Mouse (Mus musculus): Measurements from ENCODE around the gene Aff1.

The Aff1 gene

DNA sequence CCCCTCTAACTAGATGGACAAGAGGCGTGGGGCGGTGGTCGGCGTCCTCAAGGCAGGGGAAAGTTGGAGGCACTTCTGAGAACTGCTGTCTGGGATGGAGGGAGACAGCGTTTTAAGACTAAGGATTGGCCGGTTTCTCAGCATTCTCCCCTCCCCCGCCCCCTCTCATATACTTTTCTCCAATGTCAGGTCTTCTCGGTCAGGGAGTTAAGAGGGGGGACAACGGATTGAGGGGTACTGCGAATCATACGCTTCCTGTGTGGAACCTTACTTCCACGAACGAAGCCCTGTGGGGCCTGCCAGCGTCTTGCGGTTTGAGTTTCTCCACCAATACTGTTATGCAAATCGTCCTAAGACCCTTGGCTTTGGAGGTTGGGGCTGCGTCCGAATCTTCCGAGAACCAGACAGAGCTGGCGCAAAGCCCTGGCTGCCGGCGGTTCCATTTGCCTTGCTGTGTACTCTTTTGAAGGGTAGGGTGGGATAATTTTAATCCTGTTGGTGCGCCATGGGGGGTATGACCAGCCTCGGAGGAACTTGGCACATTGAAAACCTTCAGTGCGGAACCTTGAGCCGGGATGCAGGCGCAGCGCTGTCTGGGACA is 967 bp downstream of the Aff1 start:
- DNase-seq, result peak; percentile 41 to 55

DNA sequence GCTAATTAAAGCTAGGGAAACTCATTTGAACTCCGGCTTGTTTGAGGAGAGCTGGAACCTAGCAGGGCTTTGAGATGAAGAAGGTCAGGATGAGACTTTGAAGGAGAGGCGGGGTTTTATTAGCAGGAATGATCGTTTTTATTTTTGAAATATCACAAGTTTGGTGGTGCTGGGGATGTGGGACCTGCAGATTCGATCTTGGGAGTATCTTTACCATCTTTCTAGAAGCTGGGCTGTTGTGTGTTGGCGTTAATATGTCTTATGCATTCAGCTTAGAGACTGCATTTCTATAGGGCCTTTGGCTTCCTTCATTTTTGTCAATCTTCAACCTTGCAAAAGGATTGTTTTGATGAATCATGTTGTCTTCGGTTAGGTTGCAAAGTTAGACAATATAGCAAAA is 1.9 kb downstream of the Aff1 start:
- no peak for DNase-seq

DNA sequence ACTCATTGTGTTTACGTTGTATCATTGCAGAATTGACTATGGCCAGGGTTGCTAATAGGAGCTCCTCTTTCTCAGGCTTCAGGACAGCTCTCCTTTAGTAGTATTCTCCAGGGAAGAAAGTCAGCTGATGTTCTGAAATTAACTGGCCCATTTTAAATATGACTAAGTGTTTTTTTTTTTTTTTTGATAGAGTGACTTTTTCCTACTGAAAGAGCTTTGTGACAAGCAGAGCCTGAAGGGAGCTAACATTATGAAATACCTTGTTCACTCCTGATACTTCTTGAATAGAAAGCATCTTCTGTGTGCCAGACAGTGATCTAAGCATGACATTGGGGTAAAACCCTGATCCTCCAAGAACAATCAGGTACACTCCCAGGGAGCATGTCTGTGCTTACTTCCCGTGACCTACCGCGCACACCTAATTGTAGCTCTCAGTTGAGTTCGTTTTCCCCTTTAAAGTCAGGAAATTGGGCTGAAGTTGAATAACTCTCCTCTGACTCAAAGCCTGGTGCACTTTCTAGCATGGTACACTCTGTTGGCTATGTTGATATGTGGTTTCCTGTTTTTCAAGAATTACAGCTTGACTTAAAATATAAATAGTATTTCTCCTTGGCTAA is 5.8 kb downstream of the Aff1 start:
- no peak for DNase-seq

DNA sequence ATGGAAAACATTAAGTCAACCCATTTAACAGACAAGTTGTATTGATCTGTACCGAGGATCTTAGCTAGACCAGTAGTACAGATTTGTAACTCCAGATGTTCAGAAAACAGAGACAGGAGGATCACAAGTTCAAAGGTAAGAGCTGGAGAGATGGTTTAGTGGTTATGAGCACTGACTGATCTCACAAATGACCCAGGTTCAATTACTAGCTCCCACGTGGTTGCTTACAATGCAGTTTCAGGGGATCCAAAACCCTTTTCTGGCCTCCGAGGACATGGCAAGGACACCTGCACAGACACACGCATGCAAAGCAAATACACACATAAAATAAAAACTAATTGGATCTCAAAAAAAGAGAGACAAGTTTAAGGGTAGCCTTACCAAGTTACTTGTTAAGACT is 6.4 kb downstream of the Aff1 start:
- no peak for DNase-seq

DNA sequence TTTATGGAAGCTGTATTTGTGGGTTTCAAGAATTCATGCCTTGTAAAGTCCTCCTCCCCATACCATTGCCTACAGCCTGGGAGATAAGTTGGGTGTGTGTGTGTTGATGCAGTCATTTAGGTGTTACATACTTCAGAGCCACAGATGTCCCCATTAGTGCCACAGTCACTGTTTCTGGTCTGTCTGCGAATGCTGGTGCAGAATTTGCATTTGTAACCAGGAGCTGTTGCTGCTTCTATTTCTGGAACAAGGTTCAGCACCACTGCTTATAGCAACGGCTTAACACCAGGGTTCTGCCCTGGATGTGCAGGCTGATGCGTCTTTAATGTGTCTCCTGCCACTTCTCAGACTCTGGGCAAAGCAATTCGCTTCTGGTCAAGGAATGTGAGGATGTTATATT is 7.4 kb downstream of the Aff1 start:
- no peak for DNase-seq

DNA sequence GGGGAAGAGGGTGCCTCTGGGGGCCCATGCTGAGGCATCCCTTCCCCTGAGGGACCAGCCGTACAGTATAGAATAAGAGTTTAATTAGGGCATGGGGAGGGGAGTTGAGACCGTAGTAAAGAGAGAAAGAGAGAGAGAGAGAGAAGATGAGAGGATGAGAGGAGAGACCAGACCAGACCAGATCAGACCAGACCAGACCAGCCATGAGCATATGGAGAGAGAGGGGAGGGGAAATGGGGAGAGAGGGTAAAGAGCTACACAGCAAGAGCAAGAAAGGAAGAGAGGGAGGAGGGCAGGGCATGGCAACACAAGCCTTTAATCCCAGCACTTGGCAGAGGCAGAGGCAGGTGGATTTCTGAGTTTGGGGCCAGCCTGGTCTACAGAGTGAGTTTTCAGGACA is 8.5 kb downstream of the Aff1 start:
- DNase-seq, result no peak

DNA sequence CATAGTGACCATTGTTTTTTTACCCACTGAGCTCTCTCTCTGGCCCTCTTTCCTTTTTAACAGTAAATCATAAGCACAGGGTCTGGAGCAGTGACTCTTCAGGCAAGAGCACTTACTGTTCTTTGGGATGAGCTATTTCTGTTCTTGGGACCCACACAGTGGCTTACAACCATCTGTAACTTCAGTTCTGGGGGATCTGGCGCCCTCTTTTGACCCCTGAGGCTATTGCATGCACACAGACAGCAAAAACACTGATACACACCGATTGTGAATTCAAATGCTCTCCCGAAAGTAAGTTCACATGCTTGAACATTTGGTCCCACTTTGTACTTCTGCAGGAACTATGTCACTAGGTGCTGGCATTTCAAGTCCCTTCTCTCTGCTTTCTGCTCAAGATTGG is 9.3 kb downstream of the Aff1 start:
- no peak for DNase-seq

DNA sequence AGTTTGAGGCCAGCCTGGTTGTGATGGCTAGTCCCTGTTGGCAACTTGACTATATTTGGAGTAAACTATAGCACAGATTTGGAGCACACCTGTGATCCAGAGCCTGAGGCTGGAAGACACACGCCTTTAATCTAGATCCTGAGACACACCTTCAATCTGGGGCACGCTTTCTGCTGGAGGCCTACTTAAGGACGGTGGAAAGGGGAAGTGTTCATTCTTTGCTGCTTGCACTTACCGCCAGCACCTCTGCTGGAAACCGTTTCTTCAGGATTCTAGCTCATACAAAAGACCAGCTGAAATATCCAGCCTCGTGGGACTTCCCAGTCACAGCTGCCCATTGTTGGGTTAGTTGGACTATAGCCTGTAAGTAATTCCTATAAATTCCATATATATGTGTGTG is 10.4 kb downstream of the Aff1 start:
- DNase-seq, result no peak

DNA sequence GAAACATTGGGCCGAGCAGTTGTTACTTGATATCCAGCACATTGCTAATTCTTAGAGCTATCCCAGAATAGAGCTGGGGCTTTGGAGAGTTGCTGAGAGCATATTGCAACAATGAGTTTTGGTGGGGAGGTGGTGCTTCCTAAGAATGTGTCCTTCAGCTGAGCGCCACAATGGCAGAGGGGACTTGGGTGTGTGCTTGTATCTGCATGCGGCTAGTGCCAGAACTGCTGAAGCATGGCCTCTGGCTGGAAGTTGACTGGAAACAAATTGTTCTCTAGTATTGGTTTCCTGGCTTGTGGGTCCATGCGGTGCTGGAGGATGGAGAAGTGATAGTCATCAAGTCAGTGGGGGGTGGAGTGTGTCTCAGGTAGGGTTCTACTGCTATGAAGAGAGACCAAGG is 13.2 kb downstream of the Aff1 start:
- DNase-seq, result no peak

DNA sequence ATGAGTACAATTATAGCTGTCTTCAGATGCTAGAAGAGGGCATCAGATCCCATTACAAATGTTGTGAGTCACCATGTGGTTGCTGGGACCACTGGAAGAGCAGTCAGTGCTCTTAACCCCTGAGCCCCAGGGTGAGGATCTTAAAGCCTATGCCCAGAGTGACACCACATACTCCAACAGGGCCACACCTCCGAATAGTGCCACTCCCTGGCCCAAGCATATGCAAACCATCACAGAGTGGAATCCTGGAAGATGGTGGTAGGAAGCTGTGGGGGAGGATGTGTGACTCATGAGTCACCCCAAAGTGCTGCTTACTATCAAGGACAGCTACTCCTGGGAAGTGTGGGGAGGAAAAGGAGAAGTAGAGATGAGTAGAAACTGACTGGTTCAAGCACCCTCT is 13.7 kb downstream of the Aff1 start:
- no peak for DNase-seq

DNA sequence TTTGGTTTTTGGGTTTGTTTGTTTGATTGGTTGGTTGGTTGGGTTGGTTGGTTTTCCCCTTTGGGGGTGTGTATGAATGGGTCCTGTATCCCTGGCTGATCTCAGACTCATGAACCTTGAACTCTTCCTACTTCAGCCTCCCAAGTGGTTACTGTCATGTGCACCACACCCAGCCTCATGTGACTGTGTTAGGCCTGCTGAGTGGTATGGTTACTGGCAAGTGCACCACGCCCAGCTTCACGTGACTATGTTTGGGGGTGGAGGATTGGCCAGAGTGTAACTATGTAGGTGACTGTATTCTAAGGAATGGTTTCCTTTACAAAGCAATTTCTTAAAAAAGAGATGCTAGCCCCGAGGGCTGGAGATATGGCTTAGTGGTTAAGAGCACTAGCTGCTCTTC is 16.9 kb downstream of the Aff1 start:
- no peak for DNase-seq

DNA sequence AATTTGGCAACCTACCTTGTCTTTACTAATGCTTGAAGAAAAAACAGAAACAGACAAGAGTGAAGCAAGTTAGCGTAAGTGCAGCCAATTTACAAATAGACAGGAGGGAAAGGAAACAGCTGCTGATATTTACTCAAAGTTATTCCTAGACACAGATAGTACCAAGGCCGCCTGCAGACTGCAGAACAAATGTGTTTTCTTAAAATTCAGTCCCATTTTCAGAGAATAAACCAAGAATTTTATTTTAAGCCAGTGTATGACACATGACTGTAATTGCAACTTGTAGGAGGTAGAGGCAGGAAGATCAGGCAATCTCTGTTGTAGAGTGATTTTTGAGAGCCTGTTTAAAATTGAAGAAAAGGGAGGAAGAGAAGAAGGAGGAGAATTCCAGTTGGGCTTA is 19.7 kb downstream of the Aff1 start:
- DNase-seq, result no peak

DNA sequence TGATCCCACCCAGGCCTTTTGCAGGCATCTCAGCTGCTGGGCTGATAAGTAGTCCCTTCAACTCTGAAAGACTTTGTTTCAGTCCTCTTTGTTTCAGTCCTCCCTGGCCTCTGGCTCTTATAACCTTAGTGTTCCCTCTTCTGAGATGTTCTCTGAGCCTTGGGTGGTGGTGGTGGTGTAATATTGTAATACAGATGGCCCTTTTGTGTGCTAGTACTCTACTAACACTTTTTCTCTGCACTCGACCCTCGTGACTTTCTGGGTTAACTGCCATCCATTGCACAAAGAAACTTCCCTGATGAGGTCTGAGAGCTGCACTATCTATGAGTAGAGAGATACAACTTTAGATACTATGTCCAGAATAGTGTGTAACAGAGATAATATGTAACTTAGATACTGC is 21.2 kb downstream of the Aff1 start:
- no peak for DNase-seq

DNA sequence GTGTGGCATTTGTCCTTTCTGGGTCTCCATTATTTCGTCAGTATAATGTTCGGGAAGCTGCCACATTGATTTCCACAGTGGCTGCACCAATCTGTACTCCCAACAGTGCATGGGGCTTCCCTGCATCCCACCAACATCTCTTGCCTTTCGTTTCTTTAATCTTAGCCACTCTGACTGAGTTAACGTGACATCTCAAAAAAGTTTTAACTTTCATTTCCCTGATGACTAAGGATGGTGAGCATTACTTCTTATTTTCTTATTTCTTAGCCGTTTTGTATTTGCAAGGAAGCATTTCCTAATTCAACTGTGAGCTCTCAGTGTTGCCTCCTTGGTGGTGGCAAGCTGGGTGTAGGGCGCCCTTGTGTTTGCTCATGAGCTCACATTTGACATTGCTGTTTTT is 22.8 kb downstream of the Aff1 start:
- no peak for DNase-seq

DNA sequence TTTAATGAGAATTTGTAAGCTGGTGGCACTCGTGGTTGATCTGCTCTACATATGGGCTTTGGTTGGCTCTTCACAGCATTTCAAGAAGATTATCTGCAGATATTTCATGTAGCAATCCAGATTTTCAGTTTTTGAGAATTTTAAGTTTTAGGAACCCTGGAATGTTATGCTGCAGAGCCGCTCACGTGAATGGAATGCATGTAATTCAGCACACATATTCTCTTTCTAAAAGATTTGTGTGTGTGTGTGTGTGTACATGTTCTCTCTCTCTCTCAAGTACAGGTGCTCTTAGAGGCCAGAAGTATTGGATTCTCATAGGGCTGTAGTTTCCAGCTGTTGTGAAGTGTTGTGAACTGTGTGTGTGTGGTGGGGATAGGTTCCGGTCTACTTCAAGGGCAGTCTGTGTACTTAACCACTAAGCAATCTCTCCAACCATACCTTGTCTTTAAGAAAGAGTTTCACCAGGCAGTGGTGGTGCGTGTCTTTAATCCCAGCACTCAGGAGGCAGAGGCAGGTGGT is 24.7 kb downstream of the Aff1 start:
- DNase-seq, result no peak

DNA sequence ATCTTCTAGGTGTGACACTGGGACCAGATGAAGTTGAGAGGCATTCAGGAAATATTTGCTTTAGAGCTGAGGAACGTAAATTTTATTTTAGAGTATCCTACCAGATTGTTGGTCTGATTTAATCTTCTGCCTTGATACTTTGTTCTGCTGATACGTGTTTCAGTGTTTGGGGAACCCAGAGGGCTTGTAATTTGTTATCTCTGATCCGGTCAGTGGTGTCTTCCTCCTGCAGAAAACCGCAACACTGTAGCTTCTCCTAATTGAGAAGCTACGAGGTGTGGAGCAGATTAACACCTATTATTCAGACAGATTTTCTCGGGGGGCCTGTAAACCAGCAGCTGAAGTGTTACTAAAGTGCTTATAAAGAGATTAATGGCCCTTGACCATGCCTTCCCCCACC is 27.0 kb downstream of the Aff1 start:
- DNase-seq, result no peak

DNA sequence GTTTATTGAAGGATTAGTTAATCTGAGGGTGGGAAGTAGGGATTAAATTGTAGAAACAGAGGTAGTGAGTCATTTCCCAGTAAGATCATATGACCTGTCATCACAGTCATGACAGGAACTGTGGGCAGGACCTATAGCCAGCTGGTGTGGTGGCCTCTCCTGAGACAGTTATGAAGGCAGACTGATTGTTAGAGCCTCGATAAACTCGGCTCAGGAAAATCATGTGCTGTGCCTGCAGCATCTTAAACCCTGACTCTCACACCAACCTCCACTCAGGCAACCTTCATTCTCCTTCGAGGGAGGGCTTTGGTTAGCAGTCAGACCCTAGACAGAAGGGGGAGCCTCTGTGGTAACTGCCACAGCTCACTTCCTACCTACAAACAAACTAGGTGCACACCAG is 27.7 kb downstream of the Aff1 start:
- no peak for DNase-seq

DNA sequence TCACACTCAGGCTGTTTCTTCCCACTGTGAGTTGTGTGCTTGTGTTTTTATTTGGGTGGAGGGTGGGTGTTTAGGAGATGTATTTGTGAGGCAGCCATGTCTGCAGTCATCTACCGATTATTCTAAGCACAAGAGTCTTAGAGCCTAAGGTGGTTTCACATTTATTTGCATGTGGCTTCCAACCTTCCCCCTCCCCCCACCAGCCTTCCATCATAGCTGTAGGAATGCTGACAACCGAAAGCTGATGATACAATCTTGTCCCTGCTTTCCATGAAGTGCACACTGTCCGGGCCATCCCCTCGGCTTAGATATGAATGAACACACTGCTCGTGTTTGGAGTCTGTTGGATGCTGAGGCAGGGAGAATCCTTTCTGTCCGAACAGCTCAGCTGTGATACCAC is 28.8 kb downstream of the Aff1 start:
- DNase-seq, result no peak

DNA sequence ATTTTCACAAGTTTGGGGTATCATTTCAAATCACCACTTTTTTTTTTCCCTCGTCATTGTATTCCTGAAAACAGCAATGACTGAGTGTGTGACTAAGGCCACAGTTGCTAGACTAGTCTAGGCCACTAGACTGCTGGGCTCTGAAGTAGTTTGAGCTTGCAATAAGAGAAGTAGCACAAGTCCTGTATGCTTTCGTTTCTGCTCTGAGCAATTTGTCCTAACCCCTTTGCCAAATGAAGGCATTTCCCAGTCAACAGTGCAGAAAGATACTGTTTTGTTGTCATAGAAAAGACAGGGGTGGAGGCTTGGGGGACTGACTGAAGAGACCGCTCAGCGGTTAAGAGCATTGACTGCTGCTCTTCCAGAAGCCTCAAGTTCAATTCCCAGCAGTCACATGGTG is 29.3 kb downstream of the Aff1 start:
- DNase-seq, result no peak

DNA sequence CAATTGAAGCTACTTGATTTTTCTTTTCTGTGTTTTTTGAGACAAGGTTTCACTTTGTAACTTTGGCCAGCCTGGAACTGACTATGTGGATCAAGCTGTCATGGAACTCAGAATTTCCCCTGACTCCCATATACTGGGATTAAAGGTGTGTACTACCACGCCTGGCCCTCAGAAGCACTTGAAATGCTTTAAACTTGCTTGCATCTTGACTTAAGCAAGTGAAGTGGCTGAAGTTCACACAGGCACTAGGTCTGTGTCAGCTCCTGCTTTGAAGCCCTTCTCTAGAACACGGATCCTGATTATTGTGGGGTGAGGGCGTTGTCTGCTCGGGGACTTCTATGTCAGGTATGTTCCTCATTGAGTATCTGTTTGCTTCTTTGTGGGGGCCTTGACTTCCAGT is 30.5 kb downstream of the Aff1 start:
- DNase-seq, result no peak

DNA sequence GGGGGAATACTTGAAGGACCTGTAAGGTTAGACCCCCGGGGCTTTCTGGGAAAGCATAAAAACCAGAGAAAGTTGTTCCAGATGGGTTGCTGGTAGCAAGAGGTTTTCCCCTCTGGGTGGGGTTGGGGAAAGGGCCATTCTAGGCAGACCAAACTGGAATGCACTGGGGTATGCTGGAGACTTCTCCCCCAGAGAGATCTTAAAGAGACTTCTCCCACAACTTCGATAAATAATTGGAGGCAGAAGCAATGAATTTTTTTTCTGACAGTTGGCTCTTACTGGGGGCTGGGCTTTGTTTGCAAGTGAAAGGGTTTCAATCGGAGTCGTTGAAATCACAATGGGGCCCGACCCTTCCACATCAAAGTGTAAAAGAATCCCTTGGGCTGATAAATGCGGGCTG is 32.2 kb downstream of the Aff1 start:
- no peak for DNase-seq

DNA sequence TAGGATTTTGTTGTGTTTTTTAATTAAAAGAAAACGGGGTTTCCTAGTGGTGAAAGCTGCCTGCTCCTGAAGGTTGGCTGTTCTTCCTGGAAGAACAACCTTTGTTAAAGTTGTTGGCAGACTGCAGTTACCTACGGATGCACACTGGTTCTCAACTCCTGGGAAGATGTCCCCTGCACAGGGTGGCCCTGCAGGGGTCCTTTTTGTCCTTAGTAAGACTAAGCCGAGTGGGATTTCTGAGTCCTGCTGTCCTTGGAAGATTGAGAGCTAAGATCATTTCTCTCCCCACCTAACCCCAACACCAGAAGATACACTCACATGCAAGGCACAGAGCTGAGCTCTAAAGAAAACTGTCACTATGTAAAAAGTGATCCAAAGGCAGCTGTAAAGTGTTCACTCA is 32.6 kb downstream of the Aff1 start:
- no peak for DNase-seq

DNA sequence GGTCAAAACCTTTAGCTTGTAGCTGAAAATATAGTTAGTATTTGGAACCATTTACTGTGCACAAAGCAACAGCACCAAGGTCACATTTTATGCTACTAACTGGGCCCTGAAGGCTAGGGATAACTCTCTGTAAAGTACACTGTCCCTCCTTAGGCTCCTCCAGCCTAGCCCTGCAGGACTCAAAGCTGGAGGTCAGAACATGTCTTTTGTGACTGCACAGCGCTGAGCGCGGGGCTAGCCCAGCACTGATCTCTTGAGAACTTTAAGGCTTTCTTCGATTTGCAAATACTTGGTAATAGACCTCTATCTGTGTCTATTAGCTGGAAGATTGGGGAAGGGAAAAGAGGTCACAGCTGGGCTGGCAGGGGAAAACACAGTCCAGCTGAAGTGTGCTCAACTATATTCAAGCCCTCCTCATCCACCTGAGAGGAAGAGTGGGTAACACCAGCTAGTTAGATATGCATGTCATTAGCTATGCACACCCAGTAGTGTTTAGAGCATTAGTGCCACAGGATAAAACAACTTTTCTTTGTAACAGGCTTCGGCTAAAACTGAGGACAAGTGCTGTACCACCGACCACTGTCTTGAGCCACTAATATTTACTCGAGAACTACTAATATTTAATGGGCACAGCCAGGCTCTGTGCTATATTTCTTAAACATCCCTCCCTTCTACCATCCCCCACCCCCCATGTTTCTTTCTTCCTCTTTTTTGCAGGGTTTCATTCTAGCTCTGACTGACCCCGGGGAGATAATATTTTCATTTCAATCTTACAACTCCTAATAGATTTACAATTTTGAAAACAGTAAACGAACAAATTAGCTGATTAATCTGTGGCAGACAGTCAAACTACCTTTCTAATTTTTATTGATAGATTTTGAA is 33.3 kb downstream of the Aff1 start:
- DNase-seq, result no peak

DNA sequence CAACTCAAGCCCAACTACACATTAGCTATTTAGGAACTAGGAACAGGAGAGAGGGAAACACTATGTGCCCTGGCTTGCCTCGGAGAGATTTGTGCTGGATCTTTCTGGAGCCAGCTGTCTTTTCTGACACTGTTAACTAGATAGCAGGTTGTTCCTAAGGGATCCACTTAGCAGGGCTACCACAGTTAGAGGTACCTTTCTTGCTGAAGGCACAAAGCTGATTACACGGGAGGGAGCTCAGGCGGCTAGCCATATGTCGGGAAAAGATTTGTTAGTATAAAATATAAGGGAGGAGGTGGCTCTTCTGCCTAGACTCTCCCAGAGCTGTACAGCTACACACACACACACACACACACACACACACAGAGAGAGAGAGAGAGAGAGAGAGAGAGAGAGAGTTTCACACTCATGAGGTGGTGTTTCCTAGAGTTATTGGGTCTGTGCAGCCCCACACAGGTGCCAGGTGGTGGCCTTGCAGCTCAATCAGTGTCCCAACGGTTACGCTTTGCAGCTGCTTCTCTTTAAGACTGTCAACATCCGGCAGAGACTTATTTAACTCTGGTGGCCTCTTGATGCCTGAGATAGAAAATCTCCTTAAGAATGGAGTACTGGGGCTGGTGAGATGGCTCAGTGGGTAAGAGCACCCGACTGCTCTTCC is 34.2 kb downstream of the Aff1 start:
- peak in 1 of 2 experiments; percentile 19 for DNase-seq

All from kidney, postnatal 4 days (tissue).